Mouse (Mus musculus) erythroblast, embryonic 14.5 days (primary cell): ENCODE measurements around the gene Cdip1.

ENCODE experiments used
- GATA1 ChIP-seq: IDR thresholded peaks from 2 replicates; pipeline ENCODE4 v1.6.1; 2012; ENCODE audit warnings: low read length, inconsistent platforms, mixed read lengths
- TAL1 ChIP-seq: IDR thresholded peaks from 3 replicates; pipeline ENCODE4 v1.6.1; 2012; ENCODE audit warnings: low read length, inconsistent platforms, mixed read lengths

- TF ChIP-seq TAL1 (no peak), GATA1 (no peak)
Observed at GRCm38 (mm10) chr16:4829271-4829900, 39.3 kb upstream of the Cdip1 start.
